Mouse (Mus musculus) cortical plate, adult 2 months (tissue): ENCODE data around the gene Id3.

ENCODE experiments used
- CTCF ChIP-seq: fragments of 200-500 bp; IDR thresholded peaks from 2 replicates; pipeline ENCODE4 v1.5.1; 2011; ENCODE audit warnings: mild to moderate bottlenecking, control low read depth, low read length; ENCODE audit not compliant: insufficient read depth; ENCODE audit errors: extremely low read depth
- POLR2A ChIP-seq: fragments of 200-500 bp; IDR thresholded peaks from 2 replicates; pipeline ENCODE4 v1.6.1; 2011; ENCODE audit warnings: mild to moderate bottlenecking, low read length, control low read depth; ENCODE audit not compliant: insufficient read depth; ENCODE audit errors: extremely low read depth

GRCm38 (mm10) chr4:136150596-136150995 is 7.3 kb downstream of the Id3 start:
- TF ChIP-seq CTCF (no peak), POLR2A (no peak)
